Mouse (Mus musculus) kidney, adult 2 months (tissue): ENCODE data around the gene Ablim1. TPM values are rescaled to one million over a fixed set of nuclear protein-coding genes. Genes with fewer than 3 reads are reported as not detected.

ENCODE experiments used
- DNase-seq: peaks from one replicate; pipeline ENCODE4 v3.0.0; 2021
- H3K27ac ChIP-seq: fragments of 200-500 bp; 2 replicates; pipeline ENCODE4 v1.5.1; 2012; ENCODE audit warnings: low read depth, low read length, control low read depth, inconsistent platforms; ENCODE audit not compliant: insufficient read depth
- H3K27me3 ChIP-seq: fragments of 200-500 bp; replicated peaks from 2 replicates; pipeline ENCODE4 v1.6.1; 2012; ENCODE audit warnings: mild to moderate bottlenecking, moderate library complexity, low read length, inconsistent platforms; ENCODE audit not compliant: control insufficient read depth, insufficient read depth
- H3K36me3 ChIP-seq: fragments of 200-500 bp; 2 replicates; pipeline ENCODE4 v1.6.1; 2012; ENCODE audit warnings: mild to moderate bottlenecking, moderate library complexity, low read length, inconsistent platforms; ENCODE audit not compliant: control insufficient read depth, insufficient read depth
- H3K4me1 ChIP-seq: fragments of 200-500 bp; 2 replicates; pipeline ENCODE4 v1.6.1; 2011; ENCODE audit warnings: low read length; ENCODE audit not compliant: control insufficient read depth, insufficient read depth
- H3K4me3 ChIP-seq: fragments of 200-500 bp; 2 replicates; pipeline ENCODE4 v1.5.1; 2011; ENCODE audit warnings: mild to moderate bottlenecking, low read depth, low read length, control low read depth; ENCODE audit not compliant: insufficient read depth
- CTCF ChIP-seq: fragments of 200-500 bp; conservative IDR thresholded peaks from 2 replicates; pipeline ENCODE4 v1.5.1; 2011; ENCODE audit warnings: low read depth, mild to moderate bottlenecking, control low read depth, low read length, moderate library complexity, mixed read lengths; ENCODE audit not compliant: insufficient read depth, insufficient read length
- POLR2A ChIP-seq: fragments of 200-500 bp; IDR thresholded peaks from one replicate; pipeline ENCODE4 v1.6.1; 2011; ENCODE audit warnings: low read depth, low read length, control low read depth
- WGBS: fragments of 180-500 bp; shearing (Covaris S2); methylation state at CpG from one replicate; pipeline ENCODE4 v1.1.7; 2018; 5-methylcytosine and 5-hydroxymethylcytosine counted together
- polyA plus RNA-seq: library from polyadenylated mRNA; depleted of rRNA; stranded (reverse); fragments of >200 nt; gene quantifications from 2 replicates; pipeline ENCODE4 v1.2.3, GENCODE M21; 2012

The Ablim1 gene
- polyA plus RNA-seq, 1 experiment: 34.7 TPM

GRCm38 (mm10) chr19:57055215-57056120, 259.3 kb downstream of the Ablim1 start:
- WGBS: 84% methylated on average over 16 of the region's 16 CpGs
- H3K4me3 ChIP-seq: no peak overlapping the region
- H3K27me3 ChIP-seq: no peaks in the 10 kb centered on the region
- H3K36me3 ChIP-seq: peaks cover 3% of the 10 kb centered on the region; the same call in 1 of the 2 replicates
- H3K27ac ChIP-seq: no peak overlapping the region
- TF ChIP-seq CTCF (no peak), POLR2A (no peak)
- DNase-seq: no peak
- H3K4me1 ChIP-seq: no peaks in the 10 kb centered on the region

- Histone ChIP-seq H3K36me3 (peaks cover 2% of the 10 kb centered on the region; the same call in 1 of the 2 replicates), H3K4me1 (peaks cover under 1% of the 10 kb centered on the region; the same call in 1 of the 2 replicates), H3K4me3 (no peak overlapping the region), H3K27ac (no peak overlapping the region), H3K27me3 (no peaks in the 10 kb centered on the region)
- no peak for DNase-seq
- WGBS: 41% methylated on average over 8 of the region's 8 CpGs
- TF ChIP-seq POLR2A (no peak), CTCF (no peak)
Measured at GRCm38 (mm10) chr19:57052959-57053358, 261.8 kb downstream of the Ablim1 start.

GRCm38 (mm10) chr19:57052016-57052415, 262.7 kb downstream of the Ablim1 start:
- H3K36me3 ChIP-seq: no peaks in the 10 kb centered on the region
- H3K4me1 ChIP-seq: peaks cover 4% of the 10 kb centered on the region; the same call in 1 of the 2 replicates
- no peaks in the 10 kb centered on the region for H3K27me3 ChIP-seq
- no peak overlapping the region for H3K27ac ChIP-seq
- WGBS: 89% methylated on average over 7 of the region's 7 CpGs
- TF ChIP-seq CTCF: no peak
- no peak for TF ChIP-seq POLR2A
- H3K4me3 ChIP-seq: no peak overlapping the region
- DNase-seq: no peak

- 83% methylated on average over 16 of the region's 16 CpGs for WGBS
- no peak for DNase-seq
- peaks cover 4% of the 10 kb centered on the region; the same call in 1 of the 2 replicates for H3K4me1 ChIP-seq
- H3K4me3 ChIP-seq: no peak overlapping the region
- H3K27me3 ChIP-seq: no peaks in the 10 kb centered on the region
- TF ChIP-seq POLR2A: no peak
- no peak for TF ChIP-seq CTCF
- peaks cover 1% of the 10 kb centered on the region; the same call in 1 of the 2 replicates for H3K36me3 ChIP-seq
- H3K27ac ChIP-seq: no peak overlapping the region
Measured at GRCm38 (mm10) chr19:57049592-57050090, 265.1 kb downstream of the Ablim1 start.

- Histone ChIP-seq H3K4me3 (no peak overlapping the region), H3K4me1 (peaks cover 4% of the 10 kb centered on the region; the same call in 1 of the 2 replicates), H3K36me3 (peaks cover 1% of the 10 kb centered on the region; the same call in 1 of the 2 replicates), H3K27ac (peak overlapping the region; percentile 27; the same call in 1 of the 2 replicates), H3K27me3 (no peaks in the 10 kb centered on the region)
- DNase-seq: peak; percentile 74
- TF ChIP-seq POLR2A (no peak), CTCF (no peak)
- WGBS: 38% methylated on average over 9 of the region's 9 CpGs
Measured at GRCm38 (mm10) chr19:57047671-57048320, 266.9 kb downstream of the Ablim1 start.

GRCm38 (mm10) chr19:57039258-57039657, 275.5 kb downstream of the Ablim1 start:
- Histone ChIP-seq H3K27ac (no peak overlapping the region), H3K36me3 (no peaks in the 10 kb centered on the region; the same call in none of the 2 replicates), H3K27me3 (no peaks in the 10 kb centered on the region), H3K4me3 (no peak overlapping the region), H3K4me1 (no peaks in the 10 kb centered on the region)
- peak; percentile 33 for DNase-seq
- TF ChIP-seq POLR2A (no peak), CTCF (0 out of 2 replicates have a peak, but pooled peaks have one; percentile 29)
- 60% methylated on average over 6 of the region's 6 CpGs for WGBS
